Mouse (Mus musculus) right cerebral cortex, postnatal 4 days (tissue): ENCODE results near the gene M6pr.

Experiments used
- DNase-seq: peaks from one replicate; pipeline ENCODE4 v3.0.0-alpha.2; 2022

The M6pr gene

DNA sequence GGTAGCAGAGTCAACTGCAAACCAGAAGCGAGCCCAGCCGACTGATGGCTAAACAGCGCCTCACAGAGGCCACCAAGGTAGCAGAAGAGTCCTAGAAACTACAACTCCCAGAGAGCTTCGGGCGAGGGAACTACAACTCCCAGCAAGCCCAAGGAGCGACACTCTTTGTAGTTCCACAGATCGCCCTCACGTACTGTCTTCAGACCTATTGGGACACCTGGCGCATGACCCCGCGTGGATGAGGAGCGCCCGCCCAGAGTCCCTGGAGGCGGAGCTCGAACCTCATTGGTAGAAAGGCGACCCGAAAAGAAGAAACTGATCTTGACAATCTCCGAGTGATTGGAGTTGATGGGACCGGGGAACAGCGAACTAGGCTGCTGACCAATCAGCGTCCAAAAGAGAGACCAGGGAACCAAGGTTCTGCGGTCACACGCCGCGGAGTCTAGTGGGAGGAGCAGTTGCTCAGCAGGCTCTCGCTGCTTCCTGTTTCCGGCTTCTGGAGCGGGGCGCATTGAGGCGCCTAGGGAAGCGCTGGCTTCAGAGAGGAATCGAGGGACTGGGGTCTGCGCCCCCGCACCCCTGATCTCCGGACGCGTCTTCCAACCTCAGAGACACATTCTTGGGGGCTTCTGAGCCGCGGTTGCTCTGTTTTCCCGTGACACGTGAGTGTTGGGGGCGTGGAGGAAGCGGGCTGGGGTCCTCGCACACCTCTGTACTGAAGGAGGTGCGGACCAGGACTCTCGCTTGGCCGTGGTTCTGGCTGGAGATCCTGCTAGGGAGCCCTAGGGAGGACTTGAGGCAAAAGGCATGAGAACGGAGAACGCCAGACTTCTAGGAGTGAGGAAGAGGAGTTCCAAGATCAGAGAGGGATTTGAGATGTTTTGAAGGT lies at the start of gene M6pr:
Gene M6pr (plus strand): TSS at position 216 of the 889 bp plus-strand sequence.
- DNase-seq = peak; percentile 85

DNA sequence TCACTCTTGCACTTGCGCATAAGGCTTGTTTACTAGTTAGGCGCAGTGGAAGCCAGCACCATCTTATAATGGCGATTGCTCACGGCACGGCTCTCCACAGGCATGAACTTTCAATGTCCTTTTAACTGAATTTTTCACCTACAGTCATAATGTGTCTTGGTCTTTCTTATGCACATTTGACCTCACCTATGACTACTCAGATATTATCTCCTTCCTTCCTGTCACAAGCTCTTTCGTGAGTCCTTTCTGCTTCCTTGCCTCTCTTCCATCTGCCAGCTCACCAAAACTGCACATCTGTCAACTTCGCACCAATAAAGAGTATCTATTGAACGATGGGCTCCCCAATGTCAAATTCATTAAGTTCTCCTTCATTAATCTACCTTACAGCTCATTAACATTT lies 46.0 kb upstream of the M6pr start:
- no peak for DNase-seq

DNA sequence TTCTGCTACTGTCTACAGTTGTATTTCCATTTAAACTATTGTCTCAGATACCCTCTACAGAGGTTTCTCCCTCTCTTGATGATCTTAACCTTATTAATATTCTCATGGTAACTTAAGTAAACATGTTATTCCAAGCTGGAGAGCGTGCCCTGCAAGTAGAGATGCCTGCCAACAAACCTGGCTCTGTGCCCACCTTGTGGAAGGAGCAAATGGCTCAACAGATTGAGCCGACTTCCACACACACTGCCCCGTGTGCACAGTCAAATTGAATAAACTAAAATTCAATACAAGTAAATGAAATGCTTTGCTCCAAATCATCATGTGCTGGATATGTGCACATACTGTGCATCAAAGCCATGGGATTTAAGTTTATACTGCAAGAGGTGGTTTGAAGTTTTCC lies 40.0 kb upstream of the M6pr start:
- peak; percentile 85 for DNase-seq

DNA sequence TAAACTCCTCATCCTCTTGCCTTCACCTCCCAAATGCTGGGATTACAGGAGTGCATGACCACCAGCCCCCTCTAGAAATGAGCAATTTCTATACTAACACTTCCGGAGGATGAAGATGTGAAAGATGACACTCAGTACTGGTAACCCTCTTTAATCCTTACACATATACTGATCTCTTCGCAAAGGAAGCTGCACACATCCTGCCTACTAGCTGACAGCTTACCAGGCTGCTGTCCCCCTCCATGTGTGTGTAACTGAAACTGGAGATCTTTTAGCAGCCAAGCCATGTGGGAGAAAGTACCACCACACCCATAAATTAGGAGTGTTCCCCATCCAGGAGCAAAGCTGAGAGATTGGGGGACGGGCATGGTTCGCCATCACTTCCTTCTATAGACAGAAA lies 39.4 kb upstream of the M6pr start:
- DNase-seq = no peak

DNA sequence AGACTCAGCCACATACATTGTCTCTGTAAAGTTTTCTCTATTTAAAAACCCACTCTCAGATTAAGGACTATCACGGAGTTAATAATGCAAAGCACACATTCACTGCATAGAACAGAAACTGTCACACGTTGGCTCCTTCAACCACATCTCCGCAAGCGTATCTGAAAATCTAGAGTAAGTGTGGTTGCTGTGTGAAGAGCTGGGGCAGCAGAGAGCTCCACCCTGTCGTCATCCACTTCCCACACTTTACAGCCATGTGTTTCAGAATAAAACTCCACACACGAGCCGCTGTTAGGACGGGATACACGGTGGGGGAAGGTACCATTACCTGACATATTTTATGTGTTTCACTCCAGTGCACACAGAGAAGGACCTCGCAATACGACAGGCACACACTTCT lies 38.4 kb upstream of the M6pr start:
- DNase-seq = no peak

DNA sequence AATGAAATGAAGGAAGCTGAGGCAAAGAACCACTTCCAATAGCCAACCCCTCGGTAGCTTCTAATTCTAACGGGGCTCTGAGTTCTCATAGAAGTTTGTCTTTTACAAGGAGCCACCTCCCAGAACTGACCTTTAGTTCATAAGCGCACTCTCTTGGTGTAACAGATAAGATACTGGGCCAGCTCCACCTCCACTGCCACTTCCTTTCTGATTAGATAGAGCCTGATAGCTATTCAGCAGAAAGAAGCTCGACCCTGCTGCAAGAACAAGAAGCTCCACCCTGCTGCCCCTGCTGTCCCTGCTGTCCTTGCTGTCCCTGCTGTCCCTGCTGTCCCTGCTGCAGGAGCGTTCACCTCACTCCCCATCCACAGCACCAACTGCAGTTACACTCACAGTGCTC lies 34.0 kb upstream of the M6pr start:
- no peak for DNase-seq

DNA sequence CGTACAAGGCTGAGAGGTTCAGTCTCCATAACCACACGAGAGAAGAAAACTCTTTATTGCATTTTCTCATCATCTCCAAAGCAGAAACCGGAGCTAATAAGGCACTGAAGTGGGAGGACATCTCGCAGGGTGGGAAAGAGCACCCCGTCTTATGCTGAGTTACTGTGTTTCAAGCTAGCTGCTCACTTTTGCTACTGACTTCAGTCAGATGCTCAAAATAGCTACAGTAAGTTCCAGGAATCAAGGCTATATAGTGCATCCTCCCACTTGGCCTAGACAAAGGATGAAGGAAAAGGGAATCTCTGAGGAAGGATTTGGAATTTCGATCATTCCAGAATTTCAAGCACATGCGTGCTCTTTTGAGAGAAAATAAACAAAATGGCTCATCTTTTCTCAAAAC lies 32.0 kb upstream of the M6pr start:
- DNase-seq = no peak

DNA sequence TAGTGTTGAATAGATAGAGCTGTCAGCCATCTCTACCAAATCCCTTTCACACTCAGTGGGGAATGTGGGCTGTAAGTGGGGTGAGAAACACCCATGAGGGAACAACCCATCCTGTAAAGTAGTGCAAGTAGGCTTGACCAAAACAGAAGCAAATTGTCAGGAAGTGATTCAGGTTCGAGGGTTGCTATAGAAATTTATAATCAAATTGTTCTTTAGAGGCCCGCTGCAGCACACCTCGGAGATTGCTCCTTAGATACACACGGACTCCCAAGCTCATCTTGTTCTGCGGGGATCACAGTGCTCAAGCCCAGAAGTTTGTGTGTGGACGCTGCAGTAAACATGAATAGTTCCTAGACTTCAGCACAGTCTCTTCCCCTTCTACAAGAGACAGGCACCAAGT lies 25.7 kb upstream of the M6pr start, which contains the start of gene Klrg1:
Gene Klrg1 (minus strand): TSS at position 101 of the 400 bp plus-strand sequence.
- DNase-seq = no peak

DNA sequence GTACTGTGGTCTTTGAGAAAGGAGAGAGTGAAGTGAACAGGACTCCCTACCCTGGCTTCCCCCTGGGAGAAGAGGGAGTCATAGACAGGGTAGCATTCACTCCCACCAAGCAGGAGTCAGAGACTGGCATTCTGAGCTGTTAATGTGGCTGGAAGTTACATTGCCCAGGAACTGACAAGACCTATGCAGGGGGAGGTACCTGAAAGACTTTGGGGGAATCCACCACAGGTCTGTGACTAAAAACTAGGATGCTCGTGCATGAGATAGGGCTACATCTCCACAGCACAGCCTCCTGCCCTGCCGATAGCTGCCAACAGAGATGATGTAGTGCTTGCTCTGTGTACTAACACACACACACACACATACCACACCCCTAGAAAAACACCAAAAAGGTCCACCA lies 25.1 kb upstream of the M6pr start:
- DNase-seq = no peak

DNA sequence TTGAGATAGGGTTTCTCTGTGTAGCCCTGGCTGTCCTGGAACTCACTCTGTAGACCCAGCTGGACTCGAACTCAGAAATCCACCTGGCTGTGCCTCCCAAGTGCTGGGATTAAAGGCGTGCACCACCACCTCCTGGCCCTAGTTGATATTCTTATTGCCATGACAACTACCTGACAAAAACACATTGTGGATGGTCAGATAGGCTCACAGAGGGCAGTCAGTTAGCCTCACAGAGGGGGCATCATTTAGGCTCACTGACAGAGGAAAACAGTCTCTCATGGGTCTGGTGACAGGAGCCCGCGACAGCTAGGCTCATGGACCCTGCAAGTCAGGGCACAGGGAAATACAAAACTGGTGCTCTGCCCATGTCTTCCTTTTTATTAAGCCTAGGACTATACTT lies 24.2 kb upstream of the M6pr start:
- no peak for DNase-seq

DNA sequence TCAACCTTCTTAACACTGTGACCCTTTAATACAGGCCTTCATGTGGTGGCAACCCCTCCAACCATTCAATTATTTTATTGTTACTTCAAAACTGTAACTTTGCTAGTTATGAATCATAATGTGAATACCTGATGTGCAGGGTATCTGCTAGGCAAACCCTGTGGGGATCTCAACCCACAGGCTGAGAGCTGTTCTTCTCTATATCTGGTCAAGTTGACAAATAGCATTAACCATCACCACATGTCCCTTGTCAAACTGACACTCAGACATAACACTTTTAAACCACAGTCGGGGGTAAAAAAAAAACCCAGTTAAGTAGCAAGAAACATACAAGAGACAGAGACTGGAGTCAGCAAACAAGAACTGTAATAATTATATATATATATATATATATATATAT lies 23.7 kb upstream of the M6pr start:
- DNase-seq = no peak

DNA sequence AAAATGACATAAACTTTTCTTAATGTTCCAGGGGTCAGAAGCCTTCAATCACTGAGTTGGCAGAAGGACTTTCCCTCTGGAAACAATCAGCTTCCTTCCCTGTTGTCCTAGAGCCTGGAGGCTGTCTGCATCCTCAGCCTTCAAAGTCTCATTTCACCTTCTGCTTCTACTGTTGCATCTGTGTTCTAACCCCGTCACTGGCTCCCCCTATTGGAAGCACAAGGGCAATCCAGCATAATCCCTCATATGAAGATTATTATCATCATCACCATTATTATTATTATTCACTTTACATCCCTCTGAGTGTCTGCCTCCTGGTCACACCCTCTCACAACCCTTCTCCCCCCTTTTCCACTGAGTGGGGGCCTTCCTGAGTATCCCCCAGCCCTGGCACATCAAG lies 20.3 kb upstream of the M6pr start:
- DNase-seq = no peak

DNA sequence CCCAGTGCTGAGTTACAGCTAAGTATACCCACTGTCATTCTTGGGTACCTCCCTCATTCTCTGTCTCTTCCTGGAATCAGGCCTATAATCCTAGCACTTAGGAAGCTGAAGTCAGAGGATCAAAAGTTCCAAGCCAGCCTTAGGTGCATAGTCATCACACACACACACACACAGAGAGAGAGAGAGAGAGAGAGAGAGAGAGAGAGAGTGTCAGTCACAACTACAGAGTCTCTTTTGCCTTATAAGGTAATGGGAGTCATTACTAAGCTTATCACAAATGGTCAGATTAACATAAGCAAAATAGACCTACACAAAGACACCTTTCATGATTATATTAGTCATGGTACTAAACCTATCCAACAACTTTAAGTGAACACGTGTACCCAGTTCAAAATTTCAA lies 19.2 kb upstream of the M6pr start:
- DNase-seq = no peak

DNA sequence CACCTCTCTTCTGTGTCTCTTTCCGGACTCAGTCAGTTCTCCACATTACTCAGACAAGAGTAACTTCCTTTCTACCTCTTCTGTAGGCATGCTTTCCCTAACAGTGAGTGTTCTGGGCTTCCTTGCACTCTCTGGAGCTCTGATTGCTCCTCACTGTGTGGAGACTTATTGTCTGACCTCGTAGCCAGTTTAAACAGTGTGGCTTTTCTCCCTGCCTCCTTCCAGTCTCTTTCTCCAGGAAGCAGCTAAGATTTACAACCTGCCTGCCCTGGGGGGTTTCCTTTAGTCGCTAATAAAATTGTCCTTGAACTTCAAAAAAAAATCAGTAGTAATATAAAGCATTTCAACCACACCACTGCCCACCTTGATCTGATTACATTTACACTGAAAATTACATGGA lies 18.3 kb upstream of the M6pr start:
- DNase-seq = no peak

DNA sequence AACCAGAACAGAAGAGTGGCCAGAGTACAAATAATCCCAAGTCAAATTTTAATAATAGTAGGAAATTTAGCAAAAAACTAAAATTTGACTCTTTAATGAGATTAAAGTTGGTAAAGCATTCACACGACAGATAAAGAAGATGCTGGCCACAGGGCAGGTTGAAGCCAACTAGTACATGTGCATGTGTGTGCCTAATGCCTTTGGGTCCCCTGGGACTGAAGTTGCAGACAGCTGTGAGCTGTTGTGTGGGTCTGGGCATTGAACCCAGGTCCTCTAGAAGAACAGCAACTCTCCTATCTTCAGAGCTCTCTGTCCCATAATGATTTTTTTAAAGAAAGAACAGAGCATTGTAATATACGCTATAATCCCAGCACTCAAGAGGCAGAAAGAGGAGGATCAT lies 17.3 kb upstream of the M6pr start:
- DNase-seq = no peak

DNA sequence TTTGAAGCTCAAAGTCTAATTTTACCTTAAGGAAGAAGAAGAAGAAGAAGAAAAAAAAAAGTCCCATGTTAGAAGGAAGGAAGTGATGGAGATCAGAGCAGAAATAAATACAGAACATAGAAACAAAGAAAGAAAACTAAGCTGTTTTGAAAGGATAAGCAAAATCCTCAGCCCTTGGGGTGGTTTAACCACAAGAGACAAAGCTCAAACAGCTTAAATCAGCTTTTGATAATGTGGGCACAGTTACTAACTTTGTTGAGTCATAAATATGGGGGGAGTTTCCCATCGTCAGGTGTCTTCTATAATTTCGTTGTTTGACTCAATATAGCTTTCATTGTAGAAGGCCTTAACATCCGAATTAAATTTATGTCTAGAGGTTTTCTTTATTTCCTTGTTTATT lies 16.8 kb upstream of the M6pr start:
- DNase-seq = no peak

DNA sequence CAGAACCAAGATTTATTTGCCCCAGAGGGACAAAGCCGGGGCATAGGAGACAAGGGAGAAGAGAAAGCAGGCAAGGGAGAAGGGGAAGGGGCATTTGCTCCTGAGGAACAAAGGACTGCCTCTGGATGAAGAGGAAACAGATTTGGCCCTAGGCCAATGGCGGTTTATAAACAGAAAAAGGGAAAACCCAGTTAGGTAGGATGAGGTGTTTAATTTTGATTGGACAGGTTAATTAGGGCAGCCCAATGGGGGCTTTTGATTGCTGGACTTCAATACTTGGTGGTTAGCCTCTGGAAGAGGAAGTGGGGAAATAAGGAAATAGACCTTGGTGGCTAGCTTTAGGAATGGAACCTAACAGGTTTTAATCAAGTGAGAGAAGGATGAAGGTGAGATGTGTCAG lies 16.3 kb upstream of the M6pr start:
- no peak for DNase-seq

DNA sequence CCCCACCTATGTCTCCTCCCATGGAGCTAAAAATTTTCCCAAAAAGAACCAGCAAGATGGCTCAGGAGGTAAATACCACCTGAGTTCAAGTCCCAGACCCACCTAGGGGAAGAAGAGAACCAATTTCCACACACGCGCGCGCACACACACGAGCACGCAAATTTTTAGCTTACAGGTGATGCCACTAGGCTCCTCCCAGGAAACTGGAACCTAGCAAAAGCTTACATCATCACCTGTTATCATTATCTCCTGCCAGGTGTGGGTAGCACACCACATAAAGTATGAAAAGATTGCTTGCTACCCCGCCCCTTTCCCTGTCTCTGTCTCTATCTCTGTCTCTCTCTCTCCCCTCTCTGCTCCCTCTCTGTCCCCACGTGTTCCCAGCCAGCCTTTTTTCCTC lies 15.4 kb upstream of the M6pr start:
- DNase-seq = no peak

DNA sequence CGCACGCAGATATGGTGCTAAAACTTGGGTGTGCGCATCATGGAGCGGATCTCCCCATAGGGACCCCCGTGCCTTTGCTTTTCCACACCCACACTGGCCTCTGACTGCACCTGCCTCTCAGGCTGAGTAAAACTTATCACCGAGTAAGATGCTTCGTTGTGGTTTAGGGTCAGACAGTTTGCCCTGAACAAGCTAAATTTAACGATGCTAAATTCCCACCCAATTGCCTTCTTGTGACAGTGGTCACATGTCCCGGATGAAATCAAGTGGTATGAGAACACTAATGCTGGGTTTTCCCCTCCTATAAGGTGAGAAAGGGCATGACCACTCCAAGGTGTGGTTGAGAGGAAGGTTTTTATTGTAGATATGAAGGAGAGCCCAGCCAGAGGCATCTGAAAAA lies 14.7 kb upstream of the M6pr start:
- DNase-seq = no peak

DNA sequence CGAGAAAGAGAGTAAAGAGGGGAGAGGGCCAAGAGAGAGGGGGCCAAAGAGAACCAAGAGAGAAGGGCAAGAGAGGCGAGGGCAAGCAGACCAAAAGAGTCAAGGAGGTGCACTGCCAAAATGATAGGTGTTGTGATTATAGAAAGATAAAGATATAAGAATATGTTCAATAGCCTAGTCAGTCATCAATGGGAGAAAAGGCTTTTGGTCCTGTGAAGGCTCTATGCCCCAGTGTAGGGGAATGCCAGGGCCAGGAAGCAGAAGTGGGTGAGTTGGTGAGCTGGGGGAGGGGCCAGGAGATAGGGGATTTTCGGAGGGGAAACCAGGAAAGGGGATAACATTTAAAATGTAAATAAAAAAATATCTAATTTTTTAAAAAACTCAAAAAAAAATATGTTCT lies 14.2 kb upstream of the M6pr start:
- DNase-seq = no peak

DNA sequence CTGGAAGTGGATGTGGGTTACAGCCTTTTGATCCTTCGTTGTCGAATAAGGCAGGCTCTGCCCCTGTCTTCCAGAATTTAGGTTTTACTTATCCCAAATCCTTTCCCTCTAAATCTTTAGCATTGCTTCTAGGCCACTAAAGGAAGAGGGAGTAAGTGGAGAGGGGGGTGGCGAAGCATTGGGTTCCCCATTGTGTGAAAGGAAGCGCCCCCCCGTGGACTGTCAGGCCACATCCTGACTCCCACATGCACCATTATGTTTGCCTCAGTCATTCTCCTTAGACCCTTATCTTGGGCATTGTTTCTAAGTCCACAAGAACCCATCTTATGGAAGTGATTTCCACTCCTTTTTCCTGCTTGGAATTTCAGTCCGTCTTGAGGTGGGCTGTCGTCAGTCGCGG lies 13.3 kb upstream of the M6pr start:
- DNase-seq = no peak

DNA sequence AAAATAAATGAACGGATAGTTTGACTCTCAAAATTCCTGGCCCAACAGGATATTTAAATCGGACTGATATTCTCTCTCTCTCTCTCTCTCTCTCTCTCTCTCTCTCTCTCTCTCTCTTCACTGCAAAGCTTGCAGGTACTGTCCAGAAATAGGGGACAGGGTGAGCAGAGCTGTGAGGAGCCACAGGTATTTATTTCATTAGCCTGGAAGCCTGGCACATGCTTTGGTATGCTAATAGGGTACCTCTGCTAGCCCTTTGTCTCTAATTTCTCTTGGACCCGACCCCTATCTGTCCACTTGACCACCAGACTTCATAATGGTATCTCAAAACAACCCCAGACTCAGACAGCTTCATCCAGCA lies 11.6 kb upstream of the M6pr start:
- no peak for DNase-seq

DNA sequence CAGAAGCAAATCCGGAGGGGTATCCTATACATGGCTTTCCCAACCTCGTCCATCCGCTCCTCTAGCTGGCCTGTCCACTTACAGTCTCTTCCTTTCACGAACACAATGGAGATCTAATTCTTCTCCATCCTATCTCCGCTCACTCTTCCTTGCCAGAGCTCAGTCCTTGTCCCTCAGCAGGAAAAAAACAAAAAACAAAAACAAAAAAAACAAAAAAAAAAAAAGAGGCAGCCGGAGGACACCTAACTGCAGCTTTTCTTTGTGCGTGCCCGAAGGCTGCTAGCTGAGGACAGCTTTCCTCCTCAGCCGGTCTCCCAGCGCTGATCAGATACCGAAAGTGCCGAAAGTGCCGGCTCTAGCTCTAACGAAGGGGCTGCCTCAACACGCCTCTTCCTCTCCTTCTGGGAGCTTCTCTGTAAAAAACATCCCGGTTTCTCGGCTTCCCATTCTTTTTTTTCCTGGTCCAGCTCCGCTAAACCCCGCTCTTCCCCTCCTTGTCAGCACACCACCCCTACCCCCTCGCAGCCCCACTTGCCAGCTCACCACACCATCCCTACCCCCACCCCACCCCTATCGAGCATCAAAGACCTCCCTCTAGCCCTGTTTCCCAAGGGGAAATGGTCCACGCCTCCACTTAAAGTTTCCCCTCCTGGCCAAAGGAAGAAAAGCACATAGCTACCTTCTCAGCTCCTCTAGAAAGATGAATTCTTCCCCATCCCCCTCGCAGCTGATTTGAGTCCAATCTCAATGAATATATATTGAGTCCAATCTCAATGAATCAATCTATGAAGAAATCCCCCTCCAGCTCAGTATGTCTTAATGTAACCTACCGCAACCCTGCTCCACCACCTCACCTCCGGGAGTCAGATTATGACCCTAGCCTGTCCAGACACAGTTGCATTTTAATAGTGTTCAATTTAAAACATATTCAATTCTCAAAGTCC lies 11.0 kb upstream of the M6pr start:
- peak; percentile 40 for DNase-seq

DNA sequence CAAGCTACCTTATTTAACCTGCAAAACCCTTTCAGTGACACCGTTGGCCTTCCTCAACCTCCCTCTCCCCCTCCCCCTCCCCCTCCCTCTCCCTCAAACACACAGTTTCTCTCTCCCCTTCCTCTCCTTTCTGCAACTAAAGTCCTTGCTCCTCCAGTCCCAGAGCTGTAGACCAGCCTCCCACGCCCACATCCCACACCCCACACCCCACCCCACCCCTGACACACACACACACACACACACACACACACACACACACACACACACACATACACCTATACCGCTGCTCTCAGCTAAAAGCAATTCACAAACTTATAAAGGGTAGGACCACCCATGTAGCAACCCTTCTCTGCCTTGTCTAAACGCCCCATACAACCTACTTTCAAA lies 10.3 kb upstream of the M6pr start:
- DNase-seq = no peak
